Mouse (Mus musculus) left cerebral cortex, adult 18-20 months (tissue): ENCODE measurements around the gene Cenps. TPM values are rescaled to one million over a fixed set of nuclear protein-coding genes. Genes with fewer than 3 reads are reported as not detected.
"Not testable (repeated sequence)": the region's sequence is repeated elsewhere in the genome, so short reads cannot be mapped to it uniquely, and the experiment has no call there.

Experiments used
- DNase-seq, 2 experiments: peaks; one replicate each; pipeline ENCODE4 v3.0.0; 2021 to 2022; ENCODE audit warnings: low spot score in 2 of 2, mixed read lengths in 1 of 2
- long read RNA-seq, 2 experiments: library from polyadenylated mRNA; stranded (forward); transcript quantifications; one replicate each; pipeline ENCODE4 v2.0.0; 2021
- total RNA-seq, 2 experiments: library from RNA; stranded (reverse); gene quantifications; 2 replicates each; pipeline ENCODE4 v1.2.3; 2021

The Cenps gene
- 10 to 100 TPM; 26.4 to 31.4 TPM for total RNA-seq
- long read RNA-seq, experiment 1, transcript Cenps-201 (5 exons, 1,110 nt) = major isoform, 21 of 49 reads
- long read RNA-seq, experiment 1, partial matches to known transcripts = 2 of 49 reads
- long read RNA-seq, experiment 1, other reads (novel, unspliced or antisense) = 22 of 49 reads
- long read RNA-seq, experiment 2, transcript Cenps-201 (5 exons, 1,110 nt) = major isoform, 10 of 24 reads
- long read RNA-seq, experiment 2, partial matches to known transcripts = 1 of 24 reads
- long read RNA-seq, experiment 2, other reads (novel, unspliced or antisense) = 10 of 24 reads

DNA sequence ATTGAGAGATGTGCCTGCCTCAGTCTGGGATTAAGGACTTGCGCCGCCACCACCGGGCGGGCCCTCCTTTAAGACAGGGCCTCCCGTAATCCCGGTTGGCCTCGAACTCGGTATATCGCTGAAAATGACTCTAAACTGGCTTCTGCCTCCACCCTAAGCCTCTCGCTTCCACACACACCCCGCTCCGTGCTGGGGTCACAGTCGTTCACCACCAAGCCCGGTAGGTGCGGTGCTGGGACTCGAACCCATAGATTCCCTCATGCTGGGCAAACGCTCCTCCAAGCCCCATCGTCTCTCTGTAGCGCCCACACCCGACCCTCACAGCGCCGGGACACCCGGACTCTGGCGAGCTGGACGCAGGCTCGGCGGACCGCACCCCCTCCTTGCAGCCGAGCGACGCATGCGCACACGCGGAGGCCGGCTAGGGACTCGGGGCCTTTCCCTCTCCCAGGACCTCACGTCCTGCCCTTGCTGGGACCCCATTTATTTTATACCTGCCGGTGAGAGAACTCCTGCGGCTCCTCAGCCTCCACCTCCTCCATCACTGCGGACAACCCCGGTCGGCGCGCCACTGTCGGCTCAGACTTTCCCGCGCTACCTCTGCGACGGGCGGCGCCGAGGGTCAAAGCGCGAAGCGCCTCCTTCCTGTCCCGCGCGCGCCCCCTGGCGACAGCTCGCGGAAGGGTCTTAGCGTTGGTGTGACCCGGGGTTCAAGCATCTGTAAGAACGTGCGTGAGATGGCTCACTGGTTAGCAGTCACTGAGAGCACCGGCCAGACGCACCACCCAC lies at the start of gene Cenps:
TSS of gene Cenps (minus strand) at position 648 of the 789 bp plus-strand sequence.
- DNase-seq = peak; percentile 90 to 94

DNA sequence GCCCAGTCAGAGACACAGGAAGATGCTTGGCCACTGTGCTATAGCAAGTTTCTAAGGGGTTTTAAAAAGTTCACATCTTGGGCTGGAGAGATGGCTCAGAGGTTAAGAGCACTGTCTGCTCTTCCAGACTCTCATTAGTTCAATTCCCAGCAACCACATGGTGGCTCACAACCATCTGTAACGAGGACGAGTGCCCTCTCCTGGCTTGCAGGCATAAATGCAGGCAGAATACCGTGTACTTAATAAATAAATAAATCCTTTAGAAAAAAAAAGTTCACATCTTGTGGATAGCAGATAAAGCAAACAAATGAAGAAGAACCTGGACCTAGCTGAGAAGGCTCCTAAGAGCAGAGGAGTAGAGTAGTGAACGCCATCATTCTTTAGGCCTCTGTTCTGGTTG lies 45.3 kb upstream of the Cenps start:
- DNase-seq = peak in 1 of 2 experiments; percentile 29

DNA sequence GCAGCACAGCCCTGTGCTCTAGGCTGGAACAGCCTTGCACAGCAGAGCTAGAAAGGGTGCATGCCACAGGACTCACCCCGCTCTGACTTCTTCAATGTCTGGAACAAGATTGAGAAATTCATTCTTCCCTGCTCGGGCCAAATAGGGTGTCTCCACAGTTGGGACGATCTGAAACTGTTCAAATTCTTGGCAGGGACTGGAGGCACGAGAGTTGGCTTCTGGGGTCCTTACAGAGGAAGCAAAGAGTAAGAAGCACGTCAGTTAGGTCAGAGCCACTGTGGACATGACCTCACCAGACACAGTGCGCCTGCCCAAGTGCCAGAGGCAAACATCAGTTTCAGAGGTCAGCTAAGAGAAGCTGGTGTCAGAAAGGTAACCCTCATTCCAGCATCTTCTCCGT lies 44.8 kb upstream of the Cenps start:
- no peak for DNase-seq

DNA sequence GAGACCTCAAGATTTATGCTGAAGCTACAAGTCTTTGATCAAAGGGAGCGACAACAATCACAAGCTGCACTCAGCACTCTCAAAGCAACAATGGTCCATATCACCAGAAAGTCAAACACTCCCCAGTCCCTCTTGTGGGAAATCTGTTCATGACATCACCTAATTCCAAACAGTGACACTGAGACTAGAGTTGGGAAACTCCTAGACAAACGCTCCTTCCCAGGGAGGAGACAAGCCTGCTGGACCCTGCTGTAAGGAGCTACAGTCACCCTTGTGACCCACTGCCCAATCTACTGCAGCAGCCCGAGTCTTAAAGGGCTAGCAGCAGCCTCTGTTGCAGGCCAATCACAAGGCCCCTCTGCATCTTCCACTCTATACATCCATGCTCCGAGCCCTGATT lies 42.1 kb upstream of the Cenps start:
- DNase-seq = no peak

DNA sequence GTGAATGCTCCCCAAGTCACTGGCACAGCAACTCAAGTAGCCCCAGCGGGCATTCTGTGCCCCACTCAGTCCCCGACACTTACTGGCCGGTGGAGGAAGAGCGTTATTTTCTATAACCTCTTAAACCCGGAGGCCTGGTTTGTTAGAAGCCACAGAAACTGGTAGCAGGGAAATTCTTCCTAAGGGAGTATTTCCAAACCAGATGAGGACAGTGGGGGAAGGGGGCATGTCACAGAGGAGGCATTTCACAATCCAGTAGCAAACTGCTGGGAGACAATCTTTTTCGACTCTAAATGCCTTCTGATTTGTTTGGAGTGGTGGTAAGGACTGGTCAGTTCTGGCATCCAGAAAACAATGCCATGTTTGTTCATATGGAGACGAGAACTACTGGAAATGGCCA lies 41.7 kb upstream of the Cenps start:
- DNase-seq = no peak

DNA sequence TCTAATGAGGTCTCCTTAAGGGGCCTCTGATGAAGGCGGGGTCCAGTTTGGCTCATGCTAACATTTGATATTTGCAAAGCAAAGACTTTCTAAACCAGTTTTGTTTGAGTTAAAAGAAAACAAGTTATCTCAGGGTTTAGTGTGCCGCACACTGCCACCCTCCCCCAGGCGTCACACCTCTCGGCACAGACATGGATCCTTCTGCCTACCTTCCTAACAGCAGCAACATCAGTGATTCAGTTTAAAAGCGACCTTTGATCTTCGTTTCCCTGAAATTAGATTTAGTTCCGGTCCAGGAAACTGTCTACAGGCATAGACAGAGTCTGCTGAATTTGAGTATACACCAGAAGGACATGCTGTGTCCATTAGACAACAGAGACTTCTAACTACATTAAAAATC lies 40.9 kb upstream of the Cenps start:
- no peak for DNase-seq

DNA sequence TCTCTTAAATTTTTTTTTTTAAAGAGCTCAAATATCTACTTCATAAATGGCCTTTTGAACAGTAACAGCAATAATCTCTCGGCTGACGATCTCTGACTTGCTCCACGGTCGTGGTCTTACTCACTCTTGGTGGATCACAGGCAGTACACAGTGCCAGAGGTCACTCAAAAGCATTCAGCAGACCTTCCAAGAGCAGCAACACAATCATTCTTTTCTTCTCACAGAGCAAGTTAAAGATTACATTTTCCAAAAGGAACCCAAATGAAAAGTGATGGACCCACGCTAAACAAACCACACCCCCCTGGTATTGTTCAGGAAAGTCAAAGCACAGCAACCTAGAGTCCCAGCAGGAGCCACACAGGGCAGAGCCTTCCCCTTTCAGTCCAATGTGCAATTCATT lies 39.6 kb upstream of the Cenps start:
- DNase-seq = no peak

DNA sequence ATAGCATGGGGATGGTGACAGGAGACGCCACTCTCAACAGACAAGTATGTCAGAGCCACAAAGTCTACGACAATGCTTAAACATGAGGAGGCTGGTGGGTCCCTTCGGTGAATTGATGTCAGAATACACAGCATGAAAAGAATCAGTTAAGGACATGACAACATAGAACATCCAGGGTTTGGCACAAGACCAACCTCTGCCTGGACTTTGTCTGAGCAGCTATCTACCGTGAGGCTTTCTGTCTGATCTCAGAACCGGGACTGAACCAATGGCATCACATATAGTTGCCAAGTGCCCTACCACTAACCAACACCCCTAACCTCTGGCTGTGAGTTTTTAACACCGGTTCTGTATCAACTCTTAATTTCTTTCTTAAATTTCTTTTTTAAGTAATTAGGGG lies 39.2 kb upstream of the Cenps start:
- no peak for DNase-seq

DNA sequence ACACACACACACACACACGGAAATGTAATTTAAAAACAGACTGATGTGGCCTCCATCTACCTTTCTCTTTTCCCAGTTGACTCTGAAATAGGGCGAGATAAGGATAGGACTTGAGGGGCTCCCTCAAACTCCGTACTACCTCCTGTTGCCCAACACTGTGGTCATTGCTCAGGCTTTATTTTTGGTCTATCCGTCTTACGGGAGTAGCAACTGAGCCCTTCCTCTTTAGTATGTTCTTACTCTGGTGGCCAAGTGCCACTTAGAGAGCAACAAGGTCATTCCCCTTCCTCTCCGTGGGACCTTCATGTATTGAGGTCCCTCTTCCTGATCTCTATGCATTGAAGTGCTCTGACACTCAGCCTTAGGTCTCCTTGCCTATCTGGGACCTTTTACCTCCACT lies 36.2 kb upstream of the Cenps start:
- DNase-seq = no peak

DNA sequence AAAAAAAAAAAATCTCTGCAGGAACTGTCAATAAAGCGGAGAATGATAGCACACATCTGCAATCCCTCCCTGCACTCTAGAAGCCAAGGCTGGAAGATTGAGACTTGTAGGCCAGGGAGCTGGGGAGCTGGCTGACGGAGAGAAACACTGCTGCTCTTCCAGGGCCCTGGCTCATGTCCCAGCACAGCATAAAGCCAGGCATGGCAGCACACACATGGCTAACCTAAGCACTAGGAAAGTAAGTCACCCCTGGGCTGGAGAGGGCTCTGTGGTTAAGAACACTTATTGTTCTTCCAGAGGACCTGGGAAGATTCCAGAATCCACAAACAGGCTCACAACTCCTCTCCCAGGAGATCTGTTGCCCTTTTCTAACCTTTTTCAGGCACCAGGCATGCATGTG lies 35.2 kb upstream of the Cenps start:
- no peak for DNase-seq

DNA sequence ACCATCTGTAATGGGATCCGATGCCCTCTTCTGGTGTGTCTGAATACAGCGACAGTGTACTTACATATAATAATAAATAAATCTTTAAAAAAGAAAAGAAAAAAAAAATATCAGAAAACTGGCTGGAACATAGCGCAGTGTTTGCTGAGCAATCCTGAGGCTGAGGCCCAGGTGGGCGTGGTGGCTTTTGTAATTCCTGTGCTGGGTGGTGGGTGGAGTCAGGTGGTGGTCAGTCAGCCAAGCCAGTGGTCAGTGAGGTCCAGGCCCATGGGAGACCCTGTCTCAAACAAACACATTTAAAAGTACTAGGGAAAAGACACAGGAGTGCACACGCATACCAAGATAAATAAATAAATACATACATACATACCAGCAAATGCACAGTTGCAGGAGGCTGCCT lies 34.7 kb upstream of the Cenps start:
- DNase-seq = no peak

DNA sequence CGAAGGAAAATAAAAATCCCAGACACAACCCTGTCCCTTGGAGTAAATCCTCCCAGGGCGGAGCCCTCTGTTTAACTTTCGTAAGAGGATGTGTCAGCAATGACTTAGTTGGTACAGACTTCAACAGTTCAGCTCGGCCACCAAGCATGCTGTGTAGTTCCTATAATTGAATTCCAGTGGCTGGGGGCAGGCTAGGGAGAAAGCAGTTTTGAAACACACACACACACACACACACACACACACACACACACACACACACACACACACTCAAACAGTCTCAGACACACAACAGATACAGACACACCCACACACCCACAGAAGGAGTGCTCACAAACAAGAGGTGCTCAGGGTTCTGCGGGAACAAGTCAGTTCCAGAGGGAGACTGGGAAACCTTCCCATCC lies 34.2 kb upstream of the Cenps start:
- DNase-seq = no peak

DNA sequence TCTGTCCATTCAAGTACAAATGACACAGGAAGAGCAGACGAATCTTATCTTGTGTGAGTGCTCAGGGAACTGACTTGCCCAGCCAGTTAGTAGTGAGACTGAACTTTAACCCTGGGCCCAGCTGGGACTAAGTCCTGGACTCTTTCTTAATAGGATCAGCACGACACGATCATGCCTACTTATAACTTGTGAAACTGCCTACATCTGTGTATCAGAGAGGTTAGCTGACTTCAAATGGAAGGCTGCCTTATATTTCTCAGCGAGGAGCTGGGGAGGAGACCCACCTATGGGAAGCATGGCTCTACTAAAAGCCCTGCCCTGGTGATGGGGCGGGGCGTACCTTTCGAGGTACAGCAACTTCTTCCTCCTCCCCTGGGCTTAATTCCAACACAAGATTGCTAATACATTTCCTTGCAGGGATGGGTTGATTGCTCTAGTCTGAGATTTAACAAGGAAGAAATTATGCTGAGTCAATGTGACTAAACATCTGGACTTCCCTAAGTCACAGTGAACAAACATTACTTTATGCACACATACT lies 33.0 kb upstream of the Cenps start:
- no peak for DNase-seq

DNA sequence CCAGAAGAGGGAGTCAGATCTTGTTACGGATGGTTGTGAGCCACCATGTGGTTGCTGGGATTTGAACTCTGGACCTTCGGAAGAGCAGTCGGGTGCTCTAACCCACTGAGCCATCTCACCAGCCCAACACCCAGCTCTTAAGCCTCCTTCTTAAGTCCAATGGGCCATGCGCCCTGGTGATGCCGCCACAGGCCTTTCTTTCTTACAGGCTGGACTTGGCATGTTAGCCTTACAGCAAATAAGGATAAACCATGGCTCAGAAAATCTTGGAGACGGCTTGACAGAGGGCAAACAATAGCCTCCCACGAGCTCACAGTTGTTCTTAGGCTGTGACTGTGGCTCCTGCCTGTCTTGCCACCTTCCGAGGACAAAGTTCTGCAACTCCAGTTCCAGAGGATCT lies 32.5 kb upstream of the Cenps start:
- DNase-seq = not testable (repeated sequence)

DNA sequence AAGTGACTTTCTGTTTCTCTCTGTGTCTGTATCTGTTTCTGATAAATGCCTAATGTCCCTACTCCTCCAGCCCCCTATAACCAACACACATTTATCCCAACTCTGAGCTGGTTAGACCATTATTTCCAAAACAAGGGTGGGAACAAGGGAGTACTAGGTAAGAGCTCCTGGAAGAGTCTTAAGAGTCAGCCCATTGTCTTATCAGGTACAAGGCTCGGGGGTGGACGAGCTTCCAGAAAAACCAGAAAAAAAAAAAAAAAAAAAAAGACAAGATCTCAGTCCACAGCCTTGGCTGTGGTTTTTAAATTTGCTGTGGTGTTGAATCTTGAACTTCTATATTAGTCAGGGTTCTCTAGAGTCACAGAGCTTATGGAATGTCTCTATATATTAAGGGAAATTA lies 30.6 kb upstream of the Cenps start:
- no peak for DNase-seq

DNA sequence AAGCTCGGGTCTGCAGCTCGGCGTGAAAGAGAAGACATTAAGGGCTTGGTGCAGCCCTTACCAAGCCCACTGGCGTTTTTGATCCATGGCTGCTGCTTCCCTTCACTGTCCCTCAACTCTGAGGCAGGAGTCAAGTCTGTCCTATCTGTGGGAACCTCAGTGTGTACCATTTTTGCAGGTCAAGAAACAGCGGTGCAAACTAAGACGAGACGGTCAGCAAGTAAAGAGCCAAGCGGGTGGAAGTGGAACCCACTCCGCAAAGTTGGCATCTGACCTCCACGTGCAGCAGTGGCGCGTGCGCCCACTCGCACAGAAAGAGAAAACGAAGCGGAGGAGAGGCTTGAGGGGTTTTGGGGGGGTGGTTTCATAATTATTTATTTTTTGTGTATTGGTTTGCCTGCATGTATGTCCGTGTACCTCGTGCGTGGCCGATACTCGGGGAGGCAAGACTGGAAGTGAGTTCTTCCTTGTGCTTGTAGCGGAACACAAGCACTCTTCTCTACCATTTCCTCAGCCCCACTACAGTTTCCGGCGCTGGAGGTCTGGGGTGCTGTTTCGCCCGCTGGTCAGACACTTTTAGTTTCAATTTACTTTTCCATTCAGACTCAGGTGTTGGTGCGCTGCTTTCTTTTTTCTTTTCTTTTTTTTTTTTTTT lies 29.7 kb upstream of the Cenps start:
- DNase-seq = peak in 1 of 2 experiments; percentile 22

DNA sequence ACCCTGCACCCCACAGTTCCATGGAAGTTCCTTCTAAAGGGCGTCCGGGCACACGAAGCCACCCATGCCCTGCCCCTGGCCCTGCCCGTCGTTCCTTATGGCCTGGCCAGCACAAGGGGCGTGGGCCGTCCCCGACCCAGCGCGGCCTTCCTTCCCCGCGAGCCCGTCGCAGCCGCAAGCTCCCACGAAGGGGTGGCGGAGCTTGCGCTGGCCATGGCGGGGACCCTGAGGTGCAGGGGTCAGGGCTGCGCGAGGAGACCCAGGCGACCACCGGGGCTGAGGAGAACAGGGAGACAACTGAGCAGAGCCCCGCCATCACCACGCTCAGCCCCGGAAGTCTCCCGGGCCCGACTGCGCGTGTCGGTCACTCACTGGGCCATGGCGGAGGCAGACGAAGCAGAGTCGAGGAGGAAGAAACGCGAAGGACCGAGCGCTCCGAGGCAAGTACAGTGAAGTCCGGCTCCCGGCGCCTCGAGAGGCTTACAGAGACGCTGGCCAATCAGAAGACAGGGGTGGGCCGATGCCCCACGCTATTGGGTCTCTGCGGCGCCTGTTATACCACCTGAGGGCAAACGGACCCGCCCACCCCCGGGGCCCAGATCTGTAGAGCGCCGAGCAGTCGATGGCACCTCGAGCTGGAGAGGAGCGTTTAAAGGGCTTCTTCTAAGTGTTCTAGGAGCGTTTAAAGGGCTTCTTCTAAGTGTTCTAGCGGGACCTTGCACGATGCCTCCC lies 29.0 kb upstream of the Cenps start, which contains the start of gene Pgd:
TSS of gene Pgd (minus strand) at position 557 of the 732 bp plus-strand sequence.
- DNase-seq = peak; percentile 95 to 97

DNA sequence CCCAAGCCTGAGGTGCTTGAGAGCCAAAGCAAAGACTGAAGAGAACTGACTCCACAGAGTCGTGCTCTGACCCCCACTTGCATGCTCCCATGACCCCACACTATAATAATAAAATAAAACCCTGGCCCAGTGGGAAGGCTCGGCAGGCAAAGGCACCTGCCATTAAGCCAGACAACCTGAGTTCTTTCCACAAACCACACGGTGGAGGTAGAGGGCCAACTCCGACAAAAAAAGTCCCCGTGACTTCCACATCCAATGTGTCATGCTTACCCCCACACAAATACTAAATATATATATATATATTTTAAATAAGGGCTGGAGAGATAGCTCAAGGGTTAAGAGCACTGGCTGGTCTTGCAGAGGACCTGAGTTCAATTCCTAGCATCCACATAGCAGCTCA lies 26.7 kb upstream of the Cenps start:
- no peak for DNase-seq

DNA sequence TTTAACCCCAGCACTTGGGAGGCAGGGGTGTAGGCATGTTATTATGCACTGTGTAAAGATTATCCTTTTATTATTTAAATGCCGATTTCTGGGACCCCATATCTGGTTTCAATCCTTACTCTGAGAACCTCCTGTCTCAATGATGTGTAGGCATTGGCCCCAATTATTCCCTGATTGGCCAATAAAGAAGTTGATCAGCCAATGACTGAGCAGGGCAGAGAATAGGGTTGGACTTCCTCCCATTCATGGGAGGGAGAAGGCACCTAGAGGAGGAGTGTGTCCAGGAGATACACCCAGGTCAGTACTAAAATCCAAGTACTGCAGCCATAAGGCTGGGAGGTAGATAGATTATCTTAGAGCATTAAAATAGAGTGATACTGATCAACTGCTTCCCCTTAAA lies 25.8 kb upstream of the Cenps start:
- DNase-seq = no peak

DNA sequence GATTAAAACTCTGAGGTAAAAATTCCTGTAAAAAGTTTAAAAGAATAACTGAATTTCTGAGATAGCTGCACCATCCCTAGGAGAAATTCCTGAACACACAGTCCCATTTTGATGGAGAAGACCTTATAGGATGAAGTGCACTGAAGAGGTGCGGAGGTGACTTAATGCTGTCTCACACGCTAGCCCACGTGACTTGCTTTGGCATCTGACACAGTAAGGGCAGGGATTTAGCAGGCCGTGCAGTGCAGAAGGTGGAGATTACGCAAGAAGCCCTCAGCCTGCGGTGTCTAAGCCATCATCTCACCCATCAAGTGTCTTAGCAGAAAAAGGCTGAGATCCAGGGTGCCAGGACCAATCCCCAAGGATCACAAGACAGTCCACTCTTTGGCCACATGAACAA lies 23.7 kb upstream of the Cenps start:
- DNase-seq = no peak

DNA sequence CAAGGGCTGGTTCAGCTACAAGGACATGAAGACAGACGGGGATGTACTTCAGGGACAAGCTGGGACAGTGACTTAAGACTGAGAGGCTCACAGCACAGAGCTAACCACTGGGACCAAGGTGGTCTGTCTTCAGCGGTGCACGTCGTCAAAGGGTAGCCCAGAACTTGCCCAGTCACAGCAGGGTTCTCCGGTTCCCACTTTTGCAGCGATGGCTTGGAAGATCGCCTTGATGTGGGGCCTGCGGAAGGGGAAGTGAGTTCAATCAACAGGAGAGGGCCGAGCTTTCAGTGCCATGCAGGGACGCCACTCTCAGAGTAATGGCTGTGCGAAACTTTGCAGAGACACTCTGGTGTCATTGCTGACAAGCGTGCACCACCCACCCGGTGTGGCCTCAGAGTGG lies 22.5 kb upstream of the Cenps start:
- DNase-seq = no peak
